Mouse (Mus musculus): ENCODE measurements at regions not wholly inside any gene's neighbourhood (a gene's known extent, or its start where the extent isn't known, plus 50 kb on each side); places are given as distances from the start of the nearest gene placed in this dataset.

- DNase-seq = no peak
Observed at GRCm38 (mm10) chr13:51930931-51931330, 84.5 kb downstream of the Gadd45g start.

DNA sequence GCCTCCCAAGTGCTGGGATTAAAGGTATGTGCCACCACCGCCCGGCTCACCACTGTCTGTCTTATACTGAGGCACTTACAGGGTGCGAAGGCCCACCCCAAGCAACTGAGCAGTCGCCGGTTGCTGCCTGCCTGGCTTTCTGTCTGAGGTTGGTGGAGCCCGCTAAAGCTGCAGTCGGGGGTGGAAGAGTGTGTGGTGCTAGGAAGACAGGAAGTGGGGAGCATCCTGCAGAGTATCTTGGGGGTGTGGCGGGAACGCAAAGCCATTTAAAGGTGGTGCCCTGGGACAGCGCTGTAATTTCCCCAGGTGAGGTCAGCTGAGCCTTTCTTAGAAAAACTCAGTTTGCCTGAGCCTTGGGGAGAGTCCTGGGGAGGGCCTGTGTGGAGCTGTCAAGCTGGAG is 89.3 kb downstream of the Gadd45g start:
- DNase-seq = no peak

GRCm38 (mm10) chr13:51936441-51936840 is 90.0 kb downstream of the Gadd45g start:
- no peak for DNase-seq

GRCm38 (mm10) chr13:51937898-51938297 is 91.4 kb downstream of the Gadd45g start:
- DNase-seq = no peak

- DNase-seq = no peak
Observed at GRCm38 (mm10) chr13:51939262-51939661, 92.8 kb downstream of the Gadd45g start.

DNA sequence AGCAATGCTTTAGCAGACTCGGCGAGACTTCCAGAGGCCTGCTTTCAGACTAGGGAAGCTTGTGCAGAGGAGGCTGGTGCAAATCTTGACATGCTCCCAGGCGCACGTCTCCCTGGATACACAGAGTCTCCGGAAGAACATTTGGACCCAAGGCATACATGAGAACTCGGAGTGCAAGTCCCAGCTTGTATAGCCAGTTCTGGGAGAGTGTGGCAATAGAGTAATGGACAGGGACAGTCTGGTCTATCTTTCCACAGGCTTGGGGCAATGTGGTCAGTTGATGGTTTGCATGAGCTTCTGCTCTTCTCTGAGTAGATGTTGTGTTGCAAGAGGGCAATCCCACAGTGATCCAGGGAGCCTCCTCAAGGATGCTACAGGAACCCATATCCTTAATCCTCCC is 93.2 kb downstream of the Gadd45g start:
- DNase-seq = no peak

DNA sequence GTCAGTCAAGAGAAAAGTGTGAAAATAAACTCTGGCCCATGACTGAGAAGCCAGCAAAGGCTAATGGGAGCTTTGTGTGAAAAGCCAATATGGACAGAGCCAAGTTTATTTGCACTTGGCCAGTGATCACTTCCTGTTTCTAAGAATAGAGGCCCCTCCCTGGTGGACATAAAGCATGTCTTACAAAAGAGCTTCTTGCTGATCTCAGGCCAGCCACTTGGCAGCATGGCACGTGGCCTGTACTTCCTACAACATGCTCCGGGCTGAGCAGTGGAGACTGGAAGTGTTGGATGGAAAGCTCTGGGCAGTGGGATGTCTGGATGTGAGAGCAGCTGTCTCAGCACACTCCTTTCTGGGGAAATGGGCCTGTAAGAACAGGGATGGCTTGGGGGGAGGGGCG is 99.7 kb downstream of the Gadd45g start:
- DNase-seq = peak; percentile 59 to 67

DNA sequence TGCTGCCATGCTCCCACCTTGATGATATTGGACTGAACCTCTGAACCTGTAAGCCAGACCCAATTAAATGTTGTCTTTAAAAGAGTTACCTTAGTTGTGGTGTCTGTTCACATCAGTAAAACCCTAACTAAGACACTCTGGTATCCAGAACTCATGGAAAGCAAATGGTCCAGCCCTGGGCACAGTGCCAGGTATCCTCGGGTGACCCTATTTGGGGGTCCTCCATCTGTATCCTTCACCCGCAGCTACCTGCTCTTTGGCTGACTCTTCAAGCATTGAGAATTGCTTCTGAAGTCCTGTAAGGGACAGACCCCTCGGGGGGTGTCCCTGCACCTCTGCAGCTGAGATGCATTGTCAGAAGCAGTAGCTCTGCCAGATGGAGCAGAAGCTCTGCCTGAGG is 102.4 kb downstream of the Gadd45g start:
- no peak for DNase-seq

- no peak for DNase-seq
Observed at GRCm38 (mm10) chr13:51951506-51952038, 105.1 kb downstream of the Gadd45g start.

GRCm38 (mm10) chr13:51953084-51953483 is 106.6 kb downstream of the Gadd45g start:
- no peak for DNase-seq

GRCm38 (mm10) chr13:51953569-51953968 is 107.1 kb downstream of the Gadd45g start:
- DNase-seq = no peak

GRCm38 (mm10) chr13:51957101-51957500 is 110.6 kb downstream of the Gadd45g start:
- no peak for DNase-seq

GRCm38 (mm10) chr13:51959591-51959990 is 113.1 kb downstream of the Gadd45g start:
- no peak for DNase-seq

DNA sequence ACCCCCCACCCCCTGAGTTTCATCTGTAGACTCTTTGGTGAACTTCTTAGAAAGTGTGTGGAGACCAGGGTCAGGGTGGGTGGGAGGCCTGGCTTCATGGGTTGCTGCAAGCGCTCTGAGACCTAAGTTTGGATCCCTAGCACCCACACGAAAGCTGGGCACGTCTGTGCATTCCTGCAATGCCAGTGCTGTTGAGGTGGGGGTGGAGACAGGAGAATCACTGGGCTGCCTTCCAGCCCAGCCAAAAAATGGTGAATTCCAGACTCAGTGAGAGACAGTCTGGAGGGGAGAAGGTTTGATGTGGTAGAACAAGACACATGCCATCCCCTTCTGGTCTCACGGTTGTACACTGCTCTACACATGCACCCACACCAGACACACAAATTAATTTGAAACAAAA is 113.8 kb downstream of the Gadd45g start:
- DNase-seq = no peak

GRCm38 (mm10) chr13:51962191-51962611 is 115.7 kb downstream of the Gadd45g start:
- peak; percentile 53 to 62 for DNase-seq

DNA sequence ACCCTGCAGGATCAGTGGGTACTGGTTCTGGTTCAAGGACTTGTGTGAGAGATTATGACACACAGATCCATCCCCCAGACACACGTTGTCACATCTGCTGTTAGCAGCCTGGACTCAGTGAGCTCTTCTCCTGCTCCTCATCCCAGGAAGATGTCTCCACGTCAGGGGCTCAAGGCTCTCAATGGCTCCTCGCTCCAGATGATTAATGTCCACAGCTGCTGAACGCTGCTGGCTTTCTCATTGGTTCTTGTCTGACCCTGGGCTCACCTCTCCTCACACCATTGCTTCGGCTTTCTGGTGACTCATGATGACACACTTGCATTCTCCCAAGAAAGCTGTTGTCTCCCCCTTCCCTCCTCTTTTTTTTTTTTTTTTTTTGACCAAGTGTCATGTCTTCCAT is 116.2 kb downstream of the Gadd45g start:
- DNase-seq = peak; percentile 36 to 43

DNA sequence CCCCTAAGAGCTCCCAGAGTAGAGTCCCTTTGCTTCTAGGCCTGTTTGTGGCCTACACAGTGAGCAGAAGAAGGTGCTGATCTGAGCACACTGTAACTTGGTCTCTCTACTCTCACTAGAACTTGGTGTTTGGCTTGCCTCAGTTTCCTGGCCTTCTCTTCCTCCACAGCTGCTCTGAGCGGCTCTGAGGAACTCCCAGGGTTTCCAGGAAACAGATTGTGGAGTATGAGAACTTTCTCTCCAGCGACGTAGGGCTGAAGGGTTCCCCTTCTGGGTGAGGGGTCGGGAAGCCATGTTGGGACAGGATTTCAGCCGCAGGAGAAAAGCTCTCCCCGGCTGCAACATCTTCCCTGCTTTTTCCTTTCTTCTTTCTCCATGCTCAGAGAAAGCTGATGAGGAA is 117.5 kb downstream of the Gadd45g start:
- no peak for DNase-seq

- DNase-seq = peak; percentile 22 to 54
Observed at GRCm38 (mm10) chr13:51964416-51964815, 117.9 kb downstream of the Gadd45g start.

- peak in 1 of 2 experiments; percentile 46 for DNase-seq
Observed at GRCm38 (mm10) chr13:51964921-51965320, 118.4 kb downstream of the Gadd45g start.

GRCm38 (mm10) chr13:51968103-51968502 is 121.6 kb downstream of the Gadd45g start:
- DNase-seq = no peak

- DNase-seq = peak; percentile 45 to 52
Observed at GRCm38 (mm10) chr13:51968796-51969195, 122.3 kb downstream of the Gadd45g start.

DNA sequence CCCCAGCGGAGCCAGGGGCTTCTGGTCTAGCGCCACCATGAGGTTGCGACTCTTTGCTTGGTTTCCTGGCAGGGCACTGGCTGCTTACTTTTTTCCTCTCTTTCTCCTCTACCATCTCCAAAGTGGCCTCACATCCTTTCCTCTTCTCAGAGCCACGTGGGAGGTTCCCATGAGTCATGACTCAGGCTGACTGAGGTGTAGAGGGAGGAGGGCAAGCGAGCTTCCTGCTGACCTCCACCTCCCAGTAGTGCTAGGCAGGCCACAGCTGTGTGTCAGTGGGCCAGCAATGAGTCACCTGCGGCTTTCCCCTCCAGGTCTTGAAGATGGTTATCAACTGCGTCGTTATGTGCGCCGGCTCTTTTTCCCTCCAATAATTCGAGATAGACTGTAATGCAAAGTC is 123.6 kb downstream of the Gadd45g start:
- DNase-seq = peak; percentile 71 to 76

DNA sequence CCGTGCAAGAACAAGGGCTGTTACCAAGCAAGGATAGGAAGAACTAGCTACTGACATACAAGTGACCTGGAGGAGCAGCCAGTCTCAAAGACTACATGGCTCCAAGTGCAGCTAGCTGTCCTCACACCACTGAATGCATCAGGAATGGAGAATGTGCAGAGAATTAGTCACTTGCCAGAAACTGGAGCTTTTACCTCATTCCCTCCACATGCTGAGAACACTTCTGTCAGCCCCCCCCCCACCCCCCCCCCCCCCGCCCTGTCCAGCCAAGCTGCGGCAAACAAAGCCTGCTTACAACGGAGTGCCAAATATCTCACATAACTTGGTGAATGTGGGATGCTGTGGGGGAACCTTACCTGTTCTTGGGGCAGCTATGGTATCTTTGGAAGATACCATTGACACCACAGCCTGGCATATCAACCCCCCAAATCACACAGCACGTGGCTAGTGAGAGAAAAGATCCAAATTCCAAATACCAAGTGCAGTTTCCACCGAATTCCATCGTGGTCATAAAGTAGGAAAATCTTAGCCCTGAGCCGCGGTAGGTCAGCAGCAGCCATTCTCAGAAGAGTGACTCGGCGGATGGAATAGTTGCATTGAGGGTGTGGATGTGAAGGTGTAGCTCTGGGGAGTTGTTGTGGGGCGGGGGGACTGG is 126.3 kb downstream of the Gadd45g start:
- DNase-seq = no peak

DNA sequence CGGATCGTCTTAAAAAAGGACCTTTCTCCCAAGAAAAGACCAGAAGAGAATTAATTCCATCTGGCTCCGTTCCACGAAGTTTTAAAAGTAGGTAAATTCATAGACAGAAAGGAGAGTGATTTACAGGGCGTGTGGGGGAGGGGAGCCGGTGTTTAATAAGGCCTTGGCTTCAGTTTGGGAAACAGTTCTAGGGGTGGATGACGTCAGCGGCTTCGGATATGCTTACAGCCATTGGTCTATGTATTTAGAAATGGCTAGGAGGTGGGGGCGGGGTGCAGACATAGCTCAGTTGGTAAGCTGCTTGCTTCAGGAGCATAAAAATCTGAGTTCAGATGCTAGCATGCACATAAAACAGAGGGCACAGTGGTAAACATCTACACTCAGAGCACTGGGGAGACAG is 127.0 kb downstream of the Gadd45g start:
- DNase-seq = no peak

Data from adrenal gland, postnatal 36 days (tissue).